Mouse (Mus musculus) cerebellum, postnatal 4 days (tissue): ENCODE results near the gene Pdxk.

ENCODE experiments used
- DNase-seq, 2 experiments: peaks; one replicate each; pipeline ENCODE4 v3.0.0; 2022; ENCODE audit warnings: low spot score in 2 of 2, mixed read lengths in 1 of 2

Gene Pdxk

DNA sequence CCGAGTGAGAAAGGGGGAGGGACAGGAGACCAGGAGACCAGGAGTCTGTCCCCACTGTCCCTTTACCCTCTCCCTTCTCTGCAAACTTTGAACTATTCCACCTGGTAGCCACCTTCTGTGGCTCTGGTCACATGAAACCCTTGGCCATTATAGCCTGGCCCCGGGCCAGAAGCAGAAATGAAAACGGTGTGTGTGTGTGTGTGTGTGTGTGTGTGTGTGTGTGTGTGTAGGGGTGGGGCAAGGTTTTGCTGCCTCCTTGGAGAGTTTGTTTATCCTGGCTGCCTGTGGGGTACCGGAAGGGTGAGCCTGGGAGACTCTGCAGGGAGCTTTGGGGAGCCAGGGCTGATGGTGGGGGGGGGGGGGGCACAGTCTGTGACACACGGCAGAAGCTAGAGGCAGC is 4.3 kb downstream of the Pdxk start:
- no peak for DNase-seq

GRCm38 (mm10) chr10:78458348-78459111 is 6.2 kb downstream of the Pdxk start:
- no peak for DNase-seq

GRCm38 (mm10) chr10:78457495-78458347 is 7.1 kb downstream of the Pdxk start:
- no peak for DNase-seq

DNA sequence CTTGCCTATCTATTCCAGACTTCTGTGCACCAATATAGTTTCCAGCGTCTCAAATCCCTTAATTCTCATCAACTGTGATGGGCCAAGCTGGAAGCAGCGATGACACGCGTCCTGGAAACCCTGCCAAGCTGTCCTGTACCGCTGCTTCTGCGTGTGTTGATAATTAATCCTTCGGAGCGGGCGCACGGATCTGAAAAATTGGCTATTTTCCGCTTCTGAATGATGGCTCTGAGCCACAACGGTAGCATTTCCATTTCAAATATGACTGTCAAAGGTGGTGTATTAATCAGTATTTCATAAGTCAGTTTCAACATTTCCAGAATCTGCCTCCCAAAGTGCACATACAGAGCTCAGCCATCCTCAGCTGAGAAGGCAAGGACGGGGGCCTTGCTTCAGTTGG is 8.1 kb downstream of the Pdxk start:
- DNase-seq = no peak

DNA sequence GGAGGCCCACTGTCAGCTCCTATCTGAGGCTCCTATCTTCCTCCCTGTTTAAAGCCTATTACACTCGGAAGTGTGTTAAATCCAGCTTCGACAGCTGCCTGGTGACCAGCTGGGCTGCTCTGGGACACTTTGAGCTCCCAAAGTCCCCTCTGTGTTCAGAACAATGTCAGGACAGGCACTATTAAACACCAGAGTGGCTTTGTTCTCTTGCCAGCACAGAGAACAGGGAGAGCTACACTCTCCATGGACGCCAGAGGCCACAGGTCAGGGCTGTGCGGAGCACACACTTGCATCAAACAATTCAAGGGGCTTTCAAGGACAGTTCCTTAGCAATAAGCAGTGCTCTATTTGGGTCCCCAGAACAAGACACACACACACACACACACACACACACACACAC is 12.1 kb downstream of the Pdxk start:
- DNase-seq = no peak

- DNase-seq = no peak
Measured at GRCm38 (mm10) chr10:78450761-78451160, 14.0 kb downstream of the Pdxk start.

DNA sequence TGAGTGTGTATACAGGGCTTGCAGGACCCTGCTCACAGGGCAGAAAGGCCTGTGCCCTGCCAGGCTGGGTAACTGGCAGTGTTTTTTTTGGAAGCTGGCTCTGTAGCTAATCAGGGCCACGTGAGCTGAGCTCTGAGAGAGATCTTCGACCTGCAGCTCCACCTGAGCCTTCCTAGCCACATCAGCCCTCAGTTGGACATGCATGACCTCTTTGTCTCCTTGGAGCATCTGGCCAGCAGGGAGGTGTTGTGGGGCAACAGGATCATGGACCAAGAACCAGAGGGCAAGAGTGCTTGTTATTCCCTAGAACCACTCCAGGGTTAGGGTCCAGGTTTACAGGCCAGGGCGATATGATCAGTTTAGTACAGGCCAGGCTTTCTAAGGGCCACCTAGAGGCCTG is 17.4 kb downstream of the Pdxk start:
- no peak for DNase-seq

GRCm38 (mm10) chr10:78446195-78446594 is 18.6 kb downstream of the Pdxk start:
- DNase-seq = no peak

DNA sequence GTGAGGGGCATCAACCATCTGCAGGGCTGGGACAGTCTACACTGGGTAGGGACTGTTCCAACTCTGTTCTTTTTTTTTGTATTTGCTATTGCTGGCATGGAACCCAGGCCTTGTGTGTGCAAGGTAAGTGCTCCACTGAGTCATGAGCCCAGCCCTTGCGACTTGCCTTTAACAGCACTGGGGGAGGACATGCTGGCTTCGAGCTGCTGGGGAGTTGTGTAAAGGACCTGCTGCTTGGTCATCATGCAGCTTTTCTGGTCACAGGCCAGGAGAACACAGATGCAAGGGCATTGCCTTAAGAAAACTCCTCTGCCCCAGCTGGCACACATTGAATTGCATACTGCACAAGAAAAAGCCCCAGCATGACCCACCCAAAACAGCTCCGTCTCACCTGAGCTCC is 22.5 kb downstream of the Pdxk start:
- DNase-seq = no peak

DNA sequence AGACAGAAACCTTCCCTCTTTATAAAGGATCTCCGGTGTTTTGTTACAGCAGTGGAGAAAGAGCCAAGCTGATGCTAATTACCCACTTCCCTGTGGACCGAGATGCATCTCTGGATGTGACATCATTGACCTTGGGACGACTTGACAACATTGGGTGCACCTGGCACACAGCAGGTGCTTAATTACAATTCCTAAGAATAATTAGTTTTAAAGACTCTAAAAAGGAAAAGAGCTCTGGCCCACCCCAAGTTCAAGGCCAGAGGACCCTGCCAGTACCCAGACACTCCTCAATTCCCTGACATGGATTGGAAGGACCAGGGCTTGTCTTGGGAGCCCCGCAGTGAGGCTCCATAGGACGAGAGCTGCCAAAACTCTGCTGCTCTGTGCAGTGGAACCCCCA is 23.2 kb downstream of the Pdxk start:
- no peak for DNase-seq

GRCm38 (mm10) chr10:78440812-78441211 is 24.0 kb downstream of the Pdxk start:
- DNase-seq = no peak

GRCm38 (mm10) chr10:78439990-78440389 is 24.8 kb downstream of the Pdxk start:
- DNase-seq = no peak

DNA sequence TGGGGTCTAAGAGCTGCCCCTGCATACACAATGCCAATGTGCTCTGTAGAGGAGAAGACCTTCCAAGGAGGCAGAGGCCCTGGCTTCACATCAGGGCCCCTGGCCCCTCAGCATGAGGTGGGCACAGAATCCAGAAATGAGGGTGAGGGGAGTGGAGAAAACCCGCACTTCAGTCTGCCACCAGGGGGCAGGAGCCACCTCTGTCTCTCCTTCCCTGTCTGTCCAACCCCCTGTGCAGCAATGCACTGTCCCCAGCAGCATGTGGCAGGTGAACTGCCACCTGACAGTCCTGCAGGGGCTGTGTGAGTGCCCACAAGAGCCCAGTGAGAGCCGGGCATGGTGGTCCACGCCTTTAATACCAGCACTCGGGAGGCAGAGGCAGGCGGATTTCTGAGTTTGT is 25.2 kb downstream of the Pdxk start:
- DNase-seq = no peak

DNA sequence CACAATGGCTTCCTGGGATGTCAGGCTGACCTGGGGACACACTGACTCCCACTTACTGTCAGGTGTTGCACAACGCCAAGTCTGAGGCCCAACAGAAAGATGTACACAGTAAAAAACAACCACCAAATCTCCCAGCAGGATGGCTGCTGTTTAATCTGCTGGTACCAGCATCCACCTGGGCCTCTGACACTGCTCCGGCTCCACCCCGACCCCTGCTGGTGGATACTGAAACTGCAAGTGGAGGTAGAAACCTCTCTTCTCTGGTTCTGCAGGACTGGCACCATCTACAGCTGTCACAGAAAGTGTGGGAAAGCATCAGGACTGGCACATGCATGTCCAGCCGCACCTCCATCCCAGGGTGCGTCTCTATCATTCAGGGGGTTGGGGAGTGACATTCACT is 26.7 kb downstream of the Pdxk start:
- peak; percentile 83 to 87 for DNase-seq

DNA sequence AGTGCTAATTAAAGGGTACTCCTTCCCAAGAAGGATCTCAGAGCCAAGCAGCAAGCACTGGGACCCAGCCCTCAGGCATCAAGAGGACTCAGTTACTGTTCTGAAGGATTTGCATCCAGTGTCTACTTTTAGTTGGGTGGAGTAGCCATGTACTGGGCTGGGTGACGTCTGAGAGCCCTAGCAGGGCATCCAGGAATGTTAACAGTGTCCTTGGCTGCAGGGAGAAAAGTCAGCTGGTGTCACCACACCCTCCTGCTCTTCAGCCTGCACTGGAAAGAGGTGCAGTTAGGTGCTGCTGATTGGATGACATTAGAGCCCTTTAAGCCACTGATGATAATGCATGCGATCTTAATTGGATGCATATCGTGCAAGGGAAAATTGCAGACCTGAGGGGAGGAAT is 31.9 kb downstream of the Pdxk start:
- DNase-seq = no peak

DNA sequence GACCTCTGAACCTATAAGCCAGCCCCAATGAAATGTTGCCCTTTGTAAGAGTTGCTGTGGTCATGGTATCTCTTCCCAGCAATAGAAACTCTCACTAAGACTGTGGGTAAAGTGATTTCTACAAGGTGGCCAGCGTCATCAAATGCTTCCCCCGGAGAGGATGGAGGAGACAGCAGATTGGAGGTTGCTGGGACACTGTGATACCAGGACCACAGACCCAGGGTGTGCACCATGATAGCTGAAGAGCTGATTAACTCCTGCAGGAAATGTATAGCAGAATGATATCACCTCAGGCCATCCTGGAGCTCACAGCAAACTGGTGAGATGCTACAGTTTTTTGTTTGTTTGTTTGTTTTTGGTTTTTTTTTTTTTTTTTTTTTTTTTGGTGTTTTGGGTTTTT is 35.0 kb downstream of the Pdxk start:
- no peak for DNase-seq

GRCm38 (mm10) chr10:78429180-78429579 is 35.6 kb downstream of the Pdxk start:
- no peak for DNase-seq

DNA sequence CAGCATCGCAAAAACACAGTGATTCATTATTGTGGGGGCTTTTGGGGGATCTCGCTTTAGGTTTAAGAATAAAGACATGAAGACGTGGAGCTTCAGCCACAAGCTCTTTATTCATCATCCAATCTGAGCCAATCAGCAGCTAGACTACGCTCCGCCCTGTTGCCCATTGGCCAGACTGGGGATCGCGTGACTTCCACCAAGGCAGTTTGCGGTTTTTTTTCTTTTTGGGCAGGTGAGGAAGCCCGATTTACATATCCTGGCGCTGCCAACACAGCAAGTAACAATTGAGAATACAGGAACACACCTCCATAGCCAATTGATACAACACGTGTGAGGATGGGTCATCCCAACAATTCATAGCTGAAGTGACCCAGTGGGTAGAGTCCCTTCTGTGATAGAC is 36.7 kb downstream of the Pdxk start:
- DNase-seq = no peak

- DNase-seq = no peak
Measured at GRCm38 (mm10) chr10:78426117-78426735, 38.5 kb downstream of the Pdxk start.

- DNase-seq = peak; percentile 45 to 72
Measured at GRCm38 (mm10) chr10:78425181-78426041, 39.4 kb downstream of the Pdxk start, which contains the start of gene Cstb. Gene Cstb (plus strand): TSS chr10:78425669.

DNA sequence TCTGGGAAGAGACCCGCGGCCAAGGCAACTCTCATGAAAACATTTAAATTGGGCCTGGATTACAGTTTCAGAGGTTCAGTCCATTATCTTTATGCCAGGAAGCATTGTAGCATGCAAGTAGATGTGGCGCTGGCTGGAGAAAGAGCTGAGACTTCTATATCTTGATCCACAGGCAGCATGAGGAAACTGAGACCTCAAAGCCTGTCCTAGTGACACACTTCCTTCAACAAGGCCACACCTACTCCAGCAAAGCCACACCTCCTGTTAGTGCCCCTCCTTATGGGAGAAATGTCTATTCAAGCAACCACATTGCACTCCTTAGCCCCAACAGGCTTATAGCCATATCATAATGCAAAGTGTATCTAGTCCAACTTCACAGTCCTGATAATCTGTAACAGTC is 42.2 kb downstream of the Pdxk start:
- no peak for DNase-seq

DNA sequence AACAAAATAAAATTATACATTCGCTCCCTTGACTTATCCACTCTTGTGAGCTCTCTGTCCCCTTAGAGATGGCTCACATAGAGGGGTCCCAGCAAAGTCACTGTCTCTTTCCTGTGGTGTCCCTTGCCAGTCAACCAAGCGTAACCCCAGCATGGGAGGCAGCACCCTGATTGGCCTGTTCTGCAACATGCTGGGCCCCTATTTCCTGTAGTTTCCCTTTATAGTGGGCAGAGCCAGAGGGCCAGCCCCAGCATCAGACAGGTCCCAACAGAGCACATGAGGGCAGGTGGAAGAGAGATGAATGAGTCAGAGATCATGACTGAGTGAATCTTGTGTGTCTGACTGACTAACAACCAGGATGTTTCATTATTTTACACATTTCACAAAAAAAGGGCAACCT is 43.8 kb downstream of the Pdxk start:
- no peak for DNase-seq
